Mouse (Mus musculus): ENCODE measurements around the gene Rreb1.

The Rreb1 gene

GRCm38 (mm10) chr13:37854031-37854431 lies 75.8 kb downstream of the Rreb1 start:
- DNase-seq (ENCODE audit: low spot score) = peak; percentile 67

- DNase-seq (ENCODE audit: low spot score) = no peak
These were observed 76.4 kb downstream of the Rreb1 start for GRCm38 (mm10) chr13:37854455-37855220.

- DNase-seq (ENCODE audit: low spot score) = no peak
These were observed 77.1 kb downstream of the Rreb1 start for GRCm38 (mm10) chr13:37855221-37855757.

GRCm38 (mm10) chr13:37855765-37856164 lies 77.6 kb downstream of the Rreb1 start:
- DNase-seq (ENCODE audit: low spot score) = no peak

GRCm38 (mm10) chr13:37856537-37856936 lies 78.3 kb downstream of the Rreb1 start:
- no peak for DNase-seq (ENCODE audit: low spot score)

GRCm38 (mm10) chr13:37857284-37858065 lies 79.3 kb downstream of the Rreb1 start:
- DNase-seq (ENCODE audit: low spot score) = peak; percentile 92

- DNase-seq (ENCODE audit: low spot score) = peak; percentile 57
These were observed 79.9 kb downstream of the Rreb1 start for GRCm38 (mm10) chr13:37858066-37858501.

GRCm38 (mm10) chr13:37858508-37858907 lies 80.3 kb downstream of the Rreb1 start:
- DNase-seq (ENCODE audit: low spot score) = no peak

- DNase-seq (ENCODE audit: low spot score) = no peak
These were observed 81.6 kb downstream of the Rreb1 start for GRCm38 (mm10) chr13:37859782-37860181.

GRCm38 (mm10) chr13:37860204-37860603 lies 82.0 kb downstream of the Rreb1 start:
- DNase-seq (ENCODE audit: low spot score) = no peak

- no peak for DNase-seq (ENCODE audit: low spot score)
These were observed 82.6 kb downstream of the Rreb1 start for GRCm38 (mm10) chr13:37860789-37861188.

- no peak for DNase-seq (ENCODE audit: low spot score)
These were observed 84.3 kb downstream of the Rreb1 start for GRCm38 (mm10) chr13:37862492-37862891.

- no peak for DNase-seq (ENCODE audit: low spot score)
These were observed 85.4 kb downstream of the Rreb1 start for GRCm38 (mm10) chr13:37863643-37864042.

- no peak for DNase-seq (ENCODE audit: low spot score)
These were observed 86.5 kb downstream of the Rreb1 start for GRCm38 (mm10) chr13:37864697-37865096.

- peak; percentile 57 for DNase-seq (ENCODE audit: low spot score)
These were observed 88.1 kb downstream of the Rreb1 start for GRCm38 (mm10) chr13:37866296-37866695.

- no peak for DNase-seq (ENCODE audit: low spot score)
These were observed 88.6 kb downstream of the Rreb1 start for GRCm38 (mm10) chr13:37866846-37867245.

GRCm38 (mm10) chr13:37870118-37870908 lies 92.1 kb downstream of the Rreb1 start:
- no peak for DNase-seq (ENCODE audit: low spot score)

GRCm38 (mm10) chr13:37872142-37872835 lies 94.1 kb downstream of the Rreb1 start:
- DNase-seq (ENCODE audit: low spot score) = no peak

- DNase-seq (ENCODE audit: low spot score) = no peak
These were observed 95.1 kb downstream of the Rreb1 start for GRCm38 (mm10) chr13:37873125-37873891.

GRCm38 (mm10) chr13:37875919-37876318 lies 97.7 kb downstream of the Rreb1 start:
- DNase-seq (ENCODE audit: low spot score) = no peak

- DNase-seq (ENCODE audit: low spot score) = no peak
These were observed 98.2 kb downstream of the Rreb1 start for GRCm38 (mm10) chr13:37876366-37876765.

All from urinary bladder, postnatal 14 days (tissue).